Mouse (Mus musculus) bone marrow, adult 2 months (tissue): ENCODE measurements around the gene Scd1.

ENCODE experiments used
- CTCF ChIP-seq: fragments of 200-500 bp; IDR thresholded peaks from 2 replicates; pipeline ENCODE4 v1.5.1; 2011; ENCODE audit warnings: low read length, control low read depth; ENCODE audit not compliant: control insufficient read depth, insufficient read depth
- POLR2A ChIP-seq: fragments of 200-500 bp; IDR thresholded peaks from 2 replicates; pipeline ENCODE4 v1.6.1; 2011; ENCODE audit warnings: low read depth, mild to moderate bottlenecking, control low read depth, low read length, borderline replicate concordance; ENCODE audit not compliant: control insufficient read depth

DNA sequence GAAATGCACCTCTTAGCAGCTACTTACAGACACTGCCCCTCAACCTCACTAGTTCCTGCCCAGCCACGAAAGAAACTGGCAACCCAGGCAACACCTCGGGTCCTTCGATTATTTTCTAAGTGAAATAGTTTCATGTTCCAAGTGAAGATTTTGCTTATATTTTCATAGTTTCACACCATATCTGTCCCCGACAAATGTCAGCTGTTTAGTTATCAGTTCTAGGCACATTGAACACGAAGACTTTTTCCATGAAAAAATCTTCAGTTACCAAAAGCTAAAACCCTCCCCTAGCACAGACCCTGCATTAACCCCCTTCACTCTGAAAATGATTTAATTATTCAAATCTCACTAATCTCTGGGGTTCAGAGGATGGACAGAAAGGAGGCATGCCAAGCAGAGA, 10.9 kb downstream of the Scd1 start:
- TF ChIP-seq CTCF (no peak), POLR2A (no peak)
